Mouse (Mus musculus) limb, embryonic 15.5 days (tissue): ENCODE results near the gene Btg4. TPM values are rescaled to one million over a fixed set of nuclear protein-coding genes. Genes with fewer than 3 reads are reported as not detected.

Source experiments
- microRNA counts: library from miRNA; unstranded; fragments of <30 nt; microRNA quantifications from one replicate; lab custom pipeline; 2016
- microRNA-seq: library from miRNA; unstranded; fragments of <30 nt; microRNA quantifications from one replicate; pipeline ENCODE4, GENCODE M21; 2016
- polyA plus RNA-seq: library from polyadenylated mRNA; unstranded; fragments of >200 nt; fragmentation: Nextera tagmentation; extraction: Ambion mirVana; gene quantifications from 2 replicates; pipeline ENCODE4 v1.2.1, GENCODE M21; 2015

Btg4 gene
- polyA plus RNA-seq, 1 experiment from 2014 or later: not detected

MicroRNA genes within 50 kb of the gene (microRNA counts, 519-probe panel; counts per million panel counts)
- microRNA mmu-miR-34b-3p (lab: Ali Mortazavi, UCI) (1,909 counts per million, percentile 31 among the panel's probes with 10 or more counts), microRNA mmu-miR-34b-5p (lab: Ali Mortazavi, UCI) (1,716 counts per million, percentile 24 among the panel's probes with 10 or more counts), microRNA mmu-miR-34c (lab: Ali Mortazavi, UCI) (3,228 counts per million, percentile 77 among the panel's probes with 10 or more counts)

Small RNA genes lying within 50 kb of the gene (microRNA-seq; reads per million reads assigned to microRNA genes)
- gene Mir34b: 14.7 reads per million, percentile 30 among the genes with 10 or more reads in this experiment
- gene Mir34c: 400 reads per million, percentile 65 among the genes with 10 or more reads in this experiment

Other genes starting within 250 kb of the Btg4 start
- gene Ppp2r1b, start 215.6 kb upstream of the Btg4 start, polyA plus RNA-seq: 48.6 and 49.0 TPM in 2 replicates
- gene Sik2, start 51.8 kb upstream of the Btg4 start, polyA plus RNA-seq: 14.3 and 15.9 TPM in 2 replicates
- gene Layn, start 16.2 kb downstream of the Btg4 start, polyA plus RNA-seq: 9.4 and 10.6 TPM in 2 replicates
- not detected in 2 replicates for gene 4833427G06Rik, start 41.2 kb downstream of the Btg4 start, polyA plus RNA-seq
- not detected in 2 replicates for gene Gm32742, start 104.6 kb downstream of the Btg4 start, polyA plus RNA-seq
- gene Pou2af1, start 152.8 kb downstream of the Btg4 start, polyA plus RNA-seq: 0.08 TPM in 1 of 2 replicates, not detected in the other
- gene Colca2, start 217.7 kb downstream of the Btg4 start, polyA plus RNA-seq: 1.5 and 2.4 TPM in 2 replicates